Mouse (Mus musculus): Measurements from ENCODE around the gene Stk26. TPM values are rescaled to one million over a fixed set of nuclear protein-coding genes. Genes with fewer than 3 reads are reported as not detected.

The Stk26 gene
- polyA plus RNA-seq, 1 experiment from 2014 or later: 0.46 TPM

GRCm38 (mm10) chrX:50937117-50937516 is 96.3 kb downstream of the Stk26 start:
- Histone ChIP-seq H3K9ac (no peak overlapping the region), H3K4me1 (no peaks in the 10 kb centered on the region), H3K27me3 (replicated peaks) (no peaks in the 10 kb centered on the region), H3K27ac (no peak overlapping the region), H3K4me2 (no peak overlapping the region), H3K4me3 (no peak overlapping the region), H3K9me3 (no peaks in the 10 kb centered on the region), H3K36me3 (replicated peaks) (no peaks in the 10 kb centered on the region)
- no peak for ATAC-seq (replicated peaks)
- 95% methylated on average over 3 of the region's 3 CpGs for WGBS

- no peaks in the 10 kb centered on the region for H3K9me3 ChIP-seq
- H3K4me3 ChIP-seq: no peak within 1 kb of the TSS
- H3K4me2 ChIP-seq: no peak within 1 kb of the TSS
- no peaks in the 10 kb centered on the region for H3K27me3 ChIP-seq (replicated peaks)
- H3K36me3 ChIP-seq (replicated peaks): no peaks in the 10 kb centered on the region
- H3K9ac ChIP-seq: no peak within 1 kb of the TSS
- 71% methylated on average over 14 of the region's 14 CpGs for WGBS
- H3K27ac ChIP-seq: no peak within 1 kb of the TSS
- no peak for ATAC-seq (replicated peaks)
- H3K4me1 ChIP-seq: no peaks in the 10 kb centered on the region
Measured at GRCm38 (mm10) chrX:50942610-50943009, 101.8 kb downstream of the Stk26 start, which contains the start of gene Frmd7. Gene Frmd7, minus strand, starts transcription at chrX:50942710.

Other genes with a start within 250 kb of the Stk26 start
- gene Frmd7, start 101.7 kb downstream of the Stk26 start, polyA plus RNA-seq (2015; fragmentation: Nextera tagmentation; extraction: Ambion mirVana): 0.15 TPM in 2 replicates
- 10.8 and 12.0 TPM in 2 replicates for gene Rap2c, start 177.0 kb downstream of the Stk26 start, polyA plus RNA-seq (2015; fragmentation: Nextera tagmentation; extraction: Ambion mirVana)